Mouse (Mus musculus) left cerebral cortex, adult 9 months (tissue): ENCODE results near the gene Dyx1c1.

Experiments used
- DNase-seq, 2 experiments: peaks; one replicate each; pipeline ENCODE4 v3.0.0; 2022; ENCODE audit warnings: low spot score in 2 of 2

The Dyx1c1 gene

DNA sequence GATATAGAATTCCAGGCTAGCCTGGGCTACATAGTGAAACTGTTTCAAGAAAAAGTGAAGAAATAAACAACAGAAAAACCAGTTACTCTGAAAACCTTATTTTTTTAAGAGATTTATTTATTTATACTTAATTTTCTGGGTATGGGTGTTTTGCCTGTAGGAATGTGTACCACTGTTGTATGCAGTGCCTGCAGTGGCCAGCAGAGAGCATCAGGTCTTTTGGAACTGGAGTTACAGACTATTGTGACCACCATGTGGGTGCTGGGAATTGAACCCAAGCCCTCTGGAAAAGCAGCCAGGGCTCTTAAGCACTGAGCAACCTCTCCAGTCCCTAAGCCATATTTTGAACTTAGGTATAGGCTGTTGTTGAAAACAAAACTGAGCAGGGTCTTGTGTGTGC is 14.4 kb downstream of the Dyx1c1 start:
- no peak for DNase-seq

DNA sequence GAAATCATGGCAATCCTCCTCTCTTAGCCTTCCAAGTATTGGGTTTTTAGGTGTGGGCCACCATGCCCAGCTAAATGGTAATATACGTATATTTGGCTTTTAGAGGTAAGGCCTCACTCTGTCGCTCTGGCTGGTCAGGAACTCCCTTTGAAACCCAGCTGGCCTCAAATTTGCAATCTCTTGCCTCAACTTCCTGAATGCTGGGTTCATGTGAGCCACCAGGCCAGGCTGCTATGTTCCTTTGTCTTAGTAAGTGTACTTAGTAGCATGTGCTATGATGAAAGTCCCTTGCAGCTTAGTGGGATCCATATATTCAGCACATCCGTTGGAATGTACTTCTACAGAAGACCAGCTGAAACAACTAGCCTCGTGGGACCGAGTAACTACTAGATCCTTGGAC is 16.1 kb downstream of the Dyx1c1 start:
- DNase-seq: no peak

DNA sequence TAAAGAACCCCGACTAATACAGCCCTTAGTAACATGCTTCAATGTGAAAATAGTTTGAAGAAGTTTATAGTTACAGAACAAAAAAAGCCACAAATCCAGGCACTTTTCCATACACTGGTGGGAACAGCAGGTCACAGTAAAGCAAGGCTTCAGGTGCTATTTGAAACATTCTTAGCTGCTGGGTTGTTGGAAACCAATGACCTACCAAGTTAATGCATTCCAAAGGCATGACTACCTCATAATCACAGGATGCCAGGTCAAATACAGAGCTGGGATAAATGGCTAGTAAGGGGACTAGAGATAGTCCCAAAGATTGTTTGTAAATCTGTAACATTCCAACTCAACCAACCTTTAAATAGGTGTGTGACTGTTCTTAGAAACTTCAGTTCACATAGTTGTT is 16.7 kb downstream of the Dyx1c1 start:
- DNase-seq: no peak

- no peak for DNase-seq
Measured at GRCm38 (mm10) chr9:72983066-72983465, 24.5 kb downstream of the Dyx1c1 start.

GRCm38 (mm10) chr9:72985250-72986220 is 26.9 kb downstream of the Dyx1c1 start, which contains the start of the genes Ccpg1os and Ccpg1:
TSS of gene Ccpg1os (minus strand) at chr9:72985382.
TSS of gene Ccpg1 (plus strand) at chr9:72985429.
- DNase-seq: peak; percentile 96 to 99

- DNase-seq: no peak
Measured at GRCm38 (mm10) chr9:72987703-72988102, 29.1 kb downstream of the Dyx1c1 start.

GRCm38 (mm10) chr9:72988706-72989105 is 30.1 kb downstream of the Dyx1c1 start:
- no peak for DNase-seq

GRCm38 (mm10) chr9:72991420-72991819 is 32.8 kb downstream of the Dyx1c1 start:
- DNase-seq: no peak

DNA sequence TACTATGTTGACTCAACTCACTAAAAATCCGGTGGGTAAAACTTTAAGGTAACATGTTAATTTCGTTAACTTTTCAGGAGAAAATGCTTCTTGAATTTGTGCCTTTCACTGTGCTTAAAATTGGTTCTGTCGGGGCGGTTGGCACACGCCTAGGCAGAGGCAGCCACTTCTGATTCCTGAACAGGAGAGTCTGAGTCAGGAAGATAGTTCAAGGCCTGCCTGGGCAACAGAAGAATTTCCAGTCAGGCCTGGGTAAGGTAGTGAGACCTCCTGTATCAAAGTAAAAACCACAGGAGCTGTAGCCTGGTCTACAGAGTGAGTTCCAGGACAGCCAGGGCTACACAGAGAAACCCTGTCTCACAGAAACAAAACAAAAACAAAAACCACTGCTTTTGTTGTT is 34.0 kb downstream of the Dyx1c1 start:
- no peak for DNase-seq

GRCm38 (mm10) chr9:72996167-72996566 is 37.6 kb downstream of the Dyx1c1 start:
- no peak for DNase-seq

DNA sequence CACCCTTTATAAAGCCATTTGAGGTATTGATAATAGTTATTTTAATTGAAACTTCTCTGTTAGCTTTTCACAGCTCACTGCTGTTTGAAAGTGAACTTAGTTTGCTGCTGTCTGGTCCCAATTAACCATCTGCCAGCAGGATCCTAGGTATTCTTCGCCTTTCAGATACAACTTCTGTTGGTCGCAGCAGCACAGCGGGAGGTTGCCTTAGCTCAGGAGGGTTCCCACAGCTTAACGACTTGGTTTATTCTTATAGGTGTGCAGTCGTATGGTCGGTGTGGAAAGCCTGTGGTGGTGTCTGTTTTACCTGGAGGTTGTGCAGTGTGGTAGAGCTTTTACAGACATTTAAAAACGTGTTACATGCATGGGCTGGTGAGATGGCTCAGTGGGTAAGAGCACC is 38.2 kb downstream of the Dyx1c1 start:
- DNase-seq: no peak

- DNase-seq: no peak
Measured at GRCm38 (mm10) chr9:73000487-73000886, 41.9 kb downstream of the Dyx1c1 start.

- DNase-seq: no peak
Measured at GRCm38 (mm10) chr9:73001314-73002011, 42.9 kb downstream of the Dyx1c1 start.

DNA sequence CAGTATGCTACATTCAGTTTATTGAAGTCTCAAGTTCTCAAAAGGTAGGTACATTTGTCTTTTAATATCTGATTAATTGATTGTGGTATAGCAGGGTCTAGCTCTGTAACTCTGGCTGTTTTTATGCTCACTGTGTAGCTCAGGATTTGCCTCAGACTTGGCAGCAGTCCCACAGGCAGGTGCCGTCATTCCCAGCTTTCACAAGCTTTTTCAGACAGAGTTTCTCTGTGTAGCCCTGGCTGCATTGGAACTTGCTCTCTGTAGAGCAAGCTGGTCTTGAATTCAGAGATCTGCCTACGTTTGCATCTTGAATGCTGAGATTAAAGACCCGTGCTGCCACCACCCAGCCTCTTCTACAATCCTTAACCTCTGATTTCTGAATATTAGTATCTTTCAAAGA is 43.6 kb downstream of the Dyx1c1 start:
- DNase-seq: no peak

GRCm38 (mm10) chr9:73004076-73004475 is 45.5 kb downstream of the Dyx1c1 start:
- no peak for DNase-seq

- no peak for DNase-seq
Measured at GRCm38 (mm10) chr9:73005106-73005505, 46.5 kb downstream of the Dyx1c1 start.

- DNase-seq: no peak
Measured at GRCm38 (mm10) chr9:73006175-73006574, 47.6 kb downstream of the Dyx1c1 start.

DNA sequence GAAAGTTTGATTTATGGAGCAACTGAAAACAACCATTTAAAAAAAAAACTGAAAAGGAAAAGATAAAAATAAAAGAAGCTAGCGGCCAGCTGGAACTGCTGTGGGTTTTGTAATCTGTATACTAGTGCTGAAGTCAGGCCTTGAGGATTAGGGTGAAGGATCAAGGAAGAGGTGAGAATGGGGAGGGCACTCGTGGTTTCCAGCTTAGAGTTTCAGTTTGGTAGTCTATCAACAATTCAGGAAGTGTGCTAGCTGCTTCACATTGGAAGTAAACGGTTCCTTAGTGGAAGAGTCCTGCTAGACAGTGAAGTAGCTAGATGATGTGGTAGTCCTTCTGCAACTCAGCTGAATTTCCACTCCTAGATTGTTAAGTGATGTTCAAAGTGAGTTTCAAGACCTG is 49.8 kb downstream of the Dyx1c1 start:
- no peak for DNase-seq

- no peak for DNase-seq
Measured at GRCm38 (mm10) chr9:73012629-73013028, 54.0 kb downstream of the Dyx1c1 start.

- DNase-seq: no peak
Measured at GRCm38 (mm10) chr9:73014724-73015123, 56.1 kb downstream of the Dyx1c1 start.

- DNase-seq: no peak
Measured at GRCm38 (mm10) chr9:73019841-73020240, 61.3 kb downstream of the Dyx1c1 start.

- DNase-seq: no peak
Measured at GRCm38 (mm10) chr9:73020566-73021097, 62.0 kb downstream of the Dyx1c1 start.
